Mouse (Mus musculus): ENCODE data around the gene Tnnt1. TPM values are rescaled to one million over a fixed set of nuclear protein-coding genes. Genes with fewer than 3 reads are reported as not detected.

Gene Tnnt1
- polyA plus RNA-seq, 1 experiment: 6.7 TPM

DNA sequence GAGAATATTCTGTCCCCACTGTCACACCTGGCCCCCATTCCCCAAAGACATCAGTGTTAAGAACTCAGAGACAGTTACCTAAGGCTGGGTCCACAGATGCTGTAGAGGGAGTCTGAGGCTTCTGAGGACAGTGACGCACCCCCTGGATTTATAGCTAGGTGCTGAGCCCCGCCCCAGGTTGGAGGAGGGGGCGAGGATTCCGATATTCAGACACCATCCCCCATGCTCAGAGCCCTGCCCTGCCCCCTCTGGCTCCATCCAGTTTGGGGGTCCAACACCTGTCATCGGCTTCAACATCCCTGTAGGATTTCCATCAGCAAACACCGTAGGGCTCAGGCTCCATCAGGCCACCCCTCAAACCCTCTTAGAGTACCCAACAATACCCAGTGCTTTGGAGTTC is 329 bp downstream of the Tnnt1 start:
- no peak overlapping the region for H3K27ac ChIP-seq (ENCODE audit: insufficient read depth, low read length)

DNA sequence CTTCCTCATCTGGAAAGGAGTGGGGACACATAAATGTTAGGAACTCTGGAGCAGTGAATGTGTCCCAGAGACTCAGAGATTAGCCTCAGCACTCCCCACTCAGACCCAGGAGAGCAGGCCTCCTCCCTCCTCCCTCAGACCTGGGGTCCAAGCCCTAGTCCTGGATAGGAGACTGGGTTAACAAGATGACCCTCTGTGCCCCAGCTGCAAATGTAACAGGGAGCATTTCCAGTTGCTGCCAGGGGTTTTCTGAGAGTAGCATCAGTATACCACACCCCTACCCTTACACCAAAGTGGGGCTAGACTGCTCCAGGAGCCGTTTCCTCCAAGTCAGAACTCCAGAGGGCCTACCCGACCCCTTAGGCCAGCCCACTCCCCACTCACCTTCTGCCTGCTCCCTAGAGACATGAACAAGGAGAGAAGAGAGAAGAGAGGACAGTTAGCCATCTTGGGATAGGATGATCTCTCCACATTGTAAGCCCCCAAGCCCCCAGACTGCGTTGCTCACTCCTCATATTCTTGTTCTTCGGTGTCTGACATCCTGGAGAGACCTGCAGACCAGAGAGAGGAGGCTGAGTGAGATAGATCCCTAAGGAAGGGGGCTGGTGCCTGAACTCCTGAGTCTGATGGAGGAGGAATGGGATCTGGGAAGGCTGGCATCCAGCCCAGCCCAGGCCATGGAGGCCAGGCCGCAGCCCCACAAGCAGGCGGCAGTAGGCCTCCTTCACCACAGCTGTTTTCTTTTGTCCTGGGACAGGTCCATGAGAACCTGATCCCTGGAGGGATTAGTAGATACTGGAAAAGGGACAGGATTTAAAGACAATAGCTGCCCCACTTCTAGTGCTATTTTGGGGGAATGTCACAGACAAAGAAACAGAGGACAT is 2.1 kb downstream of the Tnnt1 start:
- DNase-seq: no peak
- Histone ChIP-seq H3K27ac (ENCODE audit: insufficient read depth, low read length) (no peak overlapping the region), H3K4me3 (replicated peaks; ENCODE audit: insufficient read depth, low read depth, low read length) (no peak overlapping the region), H3K4me1 (ENCODE audit: control insufficient read depth, insufficient read depth, low read length) (no peaks in the 10 kb centered on the region), H3K27me3 (ENCODE audit: control insufficient read depth, insufficient read depth, low read length) (no peaks in the 10 kb centered on the region)
- TF ChIP-seq CTCF (IDR thresholded peaks at IDR 0.05; ENCODE audit: borderline replicate concordance, insufficient read depth, low read depth, low read length) (no peak), POLR2A (IDR thresholded peaks at IDR 0.05; ENCODE audit: borderline replicate concordance, insufficient read depth, low read length) (no peak)
- WGBS: 60% methylated on average over 6 of the region's 6 CpGs

More for the DNA sequence above, 329 bp downstream of the Tnnt1 start:
- Histone ChIP-seq H3K27me3 (ENCODE audit: control insufficient read depth, insufficient read depth, low read length) (no peaks in the 10 kb centered on the region), H3K4me1 (ENCODE audit: control insufficient read depth, insufficient read depth, low read length) (no peaks in the 10 kb centered on the region), H3K4me3 (replicated peaks; ENCODE audit: insufficient read depth, low read depth, low read length) (no peak overlapping the region)
- WGBS: 59% methylated on average over 6 of the region's 6 CpGs
- no peak for DNase-seq
- no peak for TF ChIP-seq CTCF (IDR thresholded peaks at IDR 0.05; ENCODE audit: borderline replicate concordance, insufficient read depth, low read depth, low read length)
- no peak for TF ChIP-seq POLR2A (IDR thresholded peaks at IDR 0.05; ENCODE audit: borderline replicate concordance, insufficient read depth, low read length)

DNA sequence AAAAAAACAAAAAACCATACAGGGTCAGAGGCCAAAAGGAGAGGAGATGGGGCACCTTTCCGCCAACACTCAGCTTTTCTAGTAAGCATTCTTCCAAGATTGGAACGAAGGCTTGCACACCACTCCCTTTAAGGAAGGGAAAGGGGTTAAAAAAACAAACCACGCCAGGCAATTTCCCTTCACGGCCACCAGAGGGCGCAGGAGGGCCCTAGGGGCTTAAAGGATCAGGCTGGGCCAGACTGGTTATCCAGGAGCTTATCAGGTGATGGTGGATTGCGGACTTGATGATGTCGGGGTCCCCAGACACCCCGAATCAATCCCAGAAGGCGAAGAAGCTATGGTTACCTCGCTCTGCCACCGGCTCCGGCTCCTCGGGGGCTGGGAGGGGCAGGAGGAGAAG is 2.9 kb downstream of the Tnnt1 start:
- H3K4me3 ChIP-seq (replicated peaks; ENCODE audit: insufficient read depth, low read depth, low read length): no peak overlapping the region
- no peaks in the 10 kb centered on the region for H3K4me1 ChIP-seq (ENCODE audit: control insufficient read depth, insufficient read depth, low read length)
- TF ChIP-seq POLR2A (IDR thresholded peaks at IDR 0.05; ENCODE audit: borderline replicate concordance, insufficient read depth, low read length): no peak
- peak; percentile 64 for TF ChIP-seq CTCF (IDR thresholded peaks at IDR 0.05; ENCODE audit: borderline replicate concordance, insufficient read depth, low read depth, low read length)
- no peak overlapping the region for H3K27ac ChIP-seq (ENCODE audit: insufficient read depth, low read length)
- WGBS: 29% methylated on average over 13 of the region's 13 CpGs
- no peak for DNase-seq
- no peaks in the 10 kb centered on the region for H3K27me3 ChIP-seq (ENCODE audit: control insufficient read depth, insufficient read depth, low read length)

- Histone ChIP-seq H3K4me3 (replicated peaks; ENCODE audit: insufficient read depth, low read depth, low read length) (no peak overlapping the region), H3K4me1 (ENCODE audit: control insufficient read depth, insufficient read depth, low read length) (no peaks in the 10 kb centered on the region), H3K27me3 (ENCODE audit: control insufficient read depth, insufficient read depth, low read length) (no peaks in the 10 kb centered on the region), H3K27ac (ENCODE audit: insufficient read depth, low read length) (no peak overlapping the region)
- 56% methylated on average over 8 of the region's 8 CpGs for WGBS
- TF ChIP-seq POLR2A (IDR thresholded peaks at IDR 0.05; ENCODE audit: borderline replicate concordance, insufficient read depth, low read length) (no peak), CTCF (IDR thresholded peaks at IDR 0.05; ENCODE audit: borderline replicate concordance, insufficient read depth, low read depth, low read length) (no peak)
- DNase-seq: no peak
These were observed 4.5 kb downstream of the Tnnt1 start for GRCm38 (mm10) chr7:4511489-4512224.

GRCm38 (mm10) chr7:4509863-4510608 is 6.1 kb downstream of the Tnnt1 start:
- peak; percentile 47 to 56 for DNase-seq
- WGBS: 7% methylated on average over 24 of the region's 24 CpGs
- Histone ChIP-seq H3K27me3 (ENCODE audit: control insufficient read depth, insufficient read depth, low read length) (no peaks in the 10 kb centered on the region), H3K4me3 (replicated peaks; ENCODE audit: insufficient read depth, low read depth, low read length) (no peak overlapping the region), H3K27ac (ENCODE audit: insufficient read depth, low read length) (no peak overlapping the region), H3K4me1 (ENCODE audit: control insufficient read depth, insufficient read depth, low read length) (no peaks in the 10 kb centered on the region)
- TF ChIP-seq CTCF (IDR thresholded peaks at IDR 0.05; ENCODE audit: borderline replicate concordance, insufficient read depth, low read depth, low read length): peak; percentile 64
- no peak for TF ChIP-seq POLR2A (IDR thresholded peaks at IDR 0.05; ENCODE audit: borderline replicate concordance, insufficient read depth, low read length)

GRCm38 (mm10) chr7:4508739-4509116 is 7.5 kb downstream of the Tnnt1 start:
- Histone ChIP-seq H3K4me1 (ENCODE audit: control insufficient read depth, insufficient read depth, low read length) (no peaks in the 10 kb centered on the region), H3K27me3 (ENCODE audit: control insufficient read depth, insufficient read depth, low read length) (no peaks in the 10 kb centered on the region), H3K4me3 (replicated peaks; ENCODE audit: insufficient read depth, low read depth, low read length) (no peak overlapping the region), H3K27ac (ENCODE audit: insufficient read depth, low read length) (no peak overlapping the region)
- no peak for DNase-seq
- 78% methylated on average over 8 of the region's 8 CpGs for WGBS
- no peak for TF ChIP-seq CTCF (IDR thresholded peaks at IDR 0.05; ENCODE audit: borderline replicate concordance, insufficient read depth, low read depth, low read length)
- no peak for TF ChIP-seq POLR2A (IDR thresholded peaks at IDR 0.05; ENCODE audit: borderline replicate concordance, insufficient read depth, low read length)

DNA sequence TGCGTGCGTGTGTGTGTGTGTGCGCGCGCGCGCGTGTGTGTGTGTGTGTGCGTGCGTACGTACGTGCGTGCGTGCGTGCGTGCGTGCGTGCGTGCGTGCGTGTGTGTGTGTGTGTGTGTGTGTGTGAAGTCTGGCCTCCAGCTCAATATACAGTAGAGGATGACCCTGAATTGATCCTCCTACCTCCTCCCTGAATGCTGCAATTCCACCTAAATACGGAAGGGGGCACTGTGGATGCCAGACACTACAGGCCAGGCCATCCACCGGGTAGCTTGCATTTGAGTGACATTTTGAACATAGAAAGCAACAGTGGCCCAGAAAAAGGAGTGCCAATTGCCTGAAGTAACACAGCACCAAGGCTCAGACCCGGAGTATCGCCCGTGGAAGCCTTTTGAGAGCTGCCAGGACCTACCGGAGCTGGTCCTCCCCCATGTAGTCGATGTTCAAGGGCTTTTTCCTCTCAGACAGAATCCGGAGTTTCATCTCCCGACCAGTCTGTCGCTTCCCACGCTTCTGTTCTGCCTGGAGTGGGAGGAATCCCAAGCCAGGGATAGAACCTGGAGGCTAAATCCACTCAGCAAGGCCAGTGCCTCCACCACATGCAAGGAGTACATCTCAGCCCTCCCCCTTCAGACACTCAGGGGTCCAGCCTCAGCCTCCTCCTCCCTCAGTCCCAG is 8.0 kb downstream of the Tnnt1 start:
- Histone ChIP-seq H3K27ac (ENCODE audit: insufficient read depth, low read length) (no peak overlapping the region), H3K4me3 (replicated peaks; ENCODE audit: insufficient read depth, low read depth, low read length) (no peak overlapping the region), H3K27me3 (ENCODE audit: control insufficient read depth, insufficient read depth, low read length) (no peaks in the 10 kb centered on the region), H3K4me1 (ENCODE audit: control insufficient read depth, insufficient read depth, low read length) (no peaks in the 10 kb centered on the region)
- WGBS: 66% methylated on average over 32 of the region's 32 CpGs
- TF ChIP-seq CTCF (IDR thresholded peaks at IDR 0.05; ENCODE audit: borderline replicate concordance, insufficient read depth, low read depth, low read length): peak; percentile 27; the same call in 1 of the 2 replicates
- TF ChIP-seq POLR2A (IDR thresholded peaks at IDR 0.05; ENCODE audit: borderline replicate concordance, insufficient read depth, low read length): no peak
- DNase-seq: no peak
